Mouse (Mus musculus) layer of hippocampus, adult 18-20 months (tissue): Measurements from ENCODE around the gene Vmn2r12. TPM values are rescaled to one million over a fixed set of nuclear protein-coding genes. Genes with fewer than 3 reads are reported as not detected.
"Not testable (repeated sequence)": the region's sequence is repeated elsewhere in the genome, so short reads cannot be mapped to it uniquely, and the experiment has no call there.

ENCODE experiments used
- DNase-seq, 2 experiments: peaks; one replicate each; pipeline ENCODE4 v3.0.0; 2022; ENCODE audit warnings: low spot score in 2 of 2
- long read RNA-seq: library from polyadenylated mRNA; stranded (forward); transcript quantifications from one replicate; pipeline ENCODE4 v2.0.0, GENCODE M21; 2021
- total RNA-seq, 2 experiments: library from RNA; stranded (reverse); gene quantifications; 2 replicates each; pipeline ENCODE4 v1.2.3; 2021

Gene Vmn2r12
- not detected for total RNA-seq
- long read RNA-seq, result 0 reads

DNA sequence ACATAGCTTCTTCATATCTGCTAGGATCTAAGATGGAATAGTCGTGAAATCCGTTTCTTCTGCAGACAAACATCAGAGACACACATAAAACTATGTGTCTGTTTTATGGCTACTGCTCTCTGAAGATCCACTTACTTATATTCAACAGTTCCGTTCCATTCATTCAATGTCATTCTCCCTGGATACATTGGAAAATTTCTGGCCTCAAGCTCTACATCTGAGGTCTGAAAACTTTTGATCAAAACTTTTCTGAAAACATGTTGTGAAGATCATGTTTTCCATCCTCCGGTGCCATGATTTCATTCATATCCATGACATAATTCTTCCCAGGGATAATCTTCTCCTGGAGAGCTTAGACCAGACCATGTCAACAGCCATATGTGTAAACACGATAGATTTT, at the start of gene Vmn2r12:
Gene Vmn2r12 (minus strand): TSS at position 101 of the 400 bp plus-strand sequence.
- not testable (repeated sequence) for DNase-seq

DNA sequence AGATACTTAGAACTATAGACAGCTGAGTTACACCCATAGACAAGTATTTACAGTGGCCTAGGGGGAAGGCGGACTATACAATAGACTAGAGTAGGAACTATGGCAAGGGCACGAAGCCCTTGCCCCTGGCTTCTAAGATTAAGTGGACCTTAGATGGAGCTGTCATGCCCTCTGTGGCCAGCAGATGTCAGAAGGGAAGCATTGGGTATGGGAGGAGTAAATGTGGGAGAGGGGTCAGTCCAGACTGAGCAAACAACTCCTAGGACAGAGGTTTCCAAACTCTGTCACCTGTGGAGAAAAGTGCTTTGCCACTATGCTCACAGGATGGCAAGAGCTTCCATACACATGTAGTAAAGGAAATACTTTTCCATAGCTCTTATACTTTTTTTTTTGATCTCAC, 41.8 kb upstream of the Vmn2r12 start:
- no peak for DNase-seq

DNA sequence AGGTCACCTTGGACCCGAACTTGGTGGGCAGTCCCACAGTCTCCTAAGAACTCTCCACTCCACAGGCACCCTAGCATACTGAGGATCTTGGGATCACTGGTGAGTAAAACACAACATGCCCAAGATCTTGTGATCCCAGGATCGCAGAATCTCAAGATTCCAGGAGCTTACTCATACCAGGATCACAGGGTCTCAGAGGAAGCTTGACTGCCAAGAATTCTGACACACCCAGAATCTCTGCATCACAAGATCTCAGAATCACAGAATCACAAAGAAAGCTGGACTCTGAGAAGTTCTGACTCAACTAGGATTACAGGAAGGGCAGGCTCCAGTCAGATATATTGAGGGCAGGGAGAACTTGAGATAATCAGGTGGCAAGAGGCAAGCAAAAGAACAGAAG, 39.0 kb upstream of the Vmn2r12 start:
- DNase-seq, result no peak

DNA sequence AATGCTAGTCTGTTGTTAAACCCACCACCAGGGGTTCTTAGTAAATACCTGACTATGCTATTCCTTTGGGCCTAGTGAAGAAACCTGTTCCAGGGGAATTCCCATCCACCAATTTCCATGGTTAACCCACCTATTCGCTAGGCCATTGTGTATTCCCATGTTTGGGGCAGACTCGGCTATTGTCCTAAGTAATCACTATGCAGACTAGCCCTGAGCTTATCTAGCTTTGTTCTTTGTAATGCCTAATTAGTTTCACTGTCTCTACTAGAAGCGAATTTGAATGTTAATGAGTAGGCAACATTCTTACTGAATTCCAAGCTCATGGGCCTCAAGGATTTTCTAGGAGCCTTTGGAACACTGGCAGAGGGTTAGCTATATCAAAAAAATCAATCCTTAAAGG, 1.3 kb downstream of the Vmn2r12 start:
- DNase-seq, result not testable (repeated sequence)

DNA sequence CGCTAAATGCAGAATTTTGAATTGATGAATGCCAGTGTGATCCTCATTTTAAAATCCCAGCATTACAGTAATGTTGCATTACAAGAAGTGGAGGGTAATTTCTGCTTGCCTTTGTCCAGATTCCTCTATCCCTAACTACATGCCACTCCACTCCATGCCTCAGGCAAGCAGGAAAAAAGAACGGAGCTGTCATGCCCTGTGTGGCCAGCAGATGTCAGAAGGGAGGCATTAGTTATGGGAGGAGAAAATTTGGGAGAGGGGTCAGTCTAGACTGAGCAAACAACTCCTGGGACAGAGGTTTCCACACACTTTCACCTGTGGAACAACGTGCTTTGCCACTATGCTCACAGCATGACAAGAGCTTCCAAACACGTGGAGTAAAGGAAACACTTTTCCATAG, 25.7 kb downstream of the Vmn2r12 start:
- DNase-seq, result not testable (repeated sequence)

DNA sequence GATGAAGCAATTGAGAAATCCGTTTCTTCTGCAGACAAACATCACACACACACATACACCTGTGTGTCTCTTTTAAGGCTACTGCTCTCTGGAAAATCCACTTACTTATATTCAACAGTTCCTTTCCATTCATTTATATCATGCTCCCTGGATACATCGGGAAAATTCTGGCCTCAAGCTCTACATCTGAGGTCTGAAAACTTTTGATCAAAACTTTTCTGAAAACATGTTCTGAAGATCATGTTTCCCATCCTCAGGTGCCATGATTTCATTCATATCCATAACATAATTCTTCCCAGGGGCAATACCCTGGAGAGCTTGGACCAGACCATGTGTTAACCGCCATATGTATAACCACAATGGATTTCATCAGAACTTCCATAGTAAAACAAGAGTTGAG, 38.3 kb downstream of the Vmn2r12 start, which contains the start of gene Vmn2r11:
Gene Vmn2r11 (minus strand): TSS at position 101 of the 400 bp plus-strand sequence.
- not testable (repeated sequence) for DNase-seq

DNA sequence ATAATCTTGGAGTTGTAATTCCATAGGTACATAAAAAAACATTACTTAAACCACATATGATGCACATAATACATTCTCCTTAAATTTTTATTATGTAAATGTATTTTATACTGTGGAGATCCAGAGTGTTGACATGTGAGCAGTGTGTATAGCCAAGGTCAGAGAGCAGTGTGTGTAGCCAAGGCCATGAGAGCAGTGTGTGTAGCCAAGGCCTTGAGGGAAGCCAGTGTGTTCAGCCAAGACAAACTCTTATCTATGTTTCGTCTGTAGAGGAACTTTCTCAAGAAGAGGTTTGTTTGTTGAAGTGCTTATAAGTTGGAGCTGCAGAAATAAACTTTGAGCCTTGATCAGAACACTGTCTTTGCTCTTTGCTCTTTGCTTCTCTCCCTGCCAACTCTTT, 42.5 kb downstream of the Vmn2r12 start:
- no peak for DNase-seq

Other genes starting within 250 kb of the Vmn2r12 start
- not detected for gene Vmn2r9, start 245.3 kb downstream of the Vmn2r12 start, total RNA-seq
- gene Vmn2r10, start 91.4 kb downstream of the Vmn2r12 start, total RNA-seq, result not detected
- not detected for gene Vmn2r11, start 38.4 kb downstream of the Vmn2r12 start, total RNA-seq
- not detected for gene Vmn2r13, start 94.2 kb upstream of the Vmn2r12 start, total RNA-seq
- not detected for gene Vmn2r14, start 126.8 kb upstream of the Vmn2r12 start, total RNA-seq
- not detected for gene Vmn2r15, start 199.7 kb upstream of the Vmn2r12 start, total RNA-seq
- not detected for gene Vmn2r16, start 232.2 kb upstream of the Vmn2r12 start, total RNA-seq